Mouse (Mus musculus): Measurements from ENCODE around the gene Gm20388. TPM values are rescaled to one million over a fixed set of nuclear protein-coding genes. Genes with fewer than 3 reads are reported as not detected.
"Not testable (repeated sequence)": the region's sequence is repeated elsewhere in the genome, so short reads cannot be mapped to it uniquely, and the experiment has no call there.

Gm20388 gene
- polyA plus RNA-seq, 1 experiment from 2014 or later: 7.4 TPM

- no peak for ATAC-seq (ENCODE audit: insufficient read depth, low FRiP score)
- 74% methylated on average over 6 of the region's 6 CpGs for WGBS
Observed at GRCm38 (mm10) chr8:120723025-120723424, 812.4 kb downstream of the Gm20388 start.

GRCm38 (mm10) chr8:120724096-120724495 is 813.5 kb downstream of the Gm20388 start:
- not testable (repeated sequence) for H3K4me3 ChIP-seq (replicated peaks; ENCODE audit: low read length); H3K4me1 ChIP-seq (ENCODE audit: control insufficient read depth, insufficient read depth, low read length); H3K27ac ChIP-seq (ENCODE audit: low read length); H3K4me2 ChIP-seq (ENCODE audit: low read depth, low read length); H3K27me3 ChIP-seq (ENCODE audit: control insufficient read depth, insufficient read depth, low read length); H3K9me3 ChIP-seq (replicated peaks; ENCODE audit: control insufficient read depth, low read length); H3K36me3 ChIP-seq (ENCODE audit: control insufficient read depth, insufficient read depth, low read length); ATAC-seq (ENCODE audit: insufficient read depth, low FRiP score); H3K9ac ChIP-seq (ENCODE audit: low read length)
- WGBS: 88% methylated on average over 2 of the region's 4 CpGs

More at GRCm38 (mm10) chr8:120723025-120723424, 812.4 kb downstream of the Gm20388 start:
- no peak overlapping the region for H3K4me3 ChIP-seq (replicated peaks; ENCODE audit: low read length)
- no peaks in the 10 kb centered on the region for H3K4me1 ChIP-seq (ENCODE audit: control insufficient read depth, insufficient read depth, low read length)
- H3K4me2 ChIP-seq (ENCODE audit: low read depth, low read length): no peak overlapping the region
- no peak overlapping the region for H3K27ac ChIP-seq (ENCODE audit: low read length)
- no peaks in the 10 kb centered on the region for H3K27me3 ChIP-seq (ENCODE audit: control insufficient read depth, insufficient read depth, low read length)
- no peaks in the 10 kb centered on the region for H3K36me3 ChIP-seq (ENCODE audit: control insufficient read depth, insufficient read depth, low read length)
- H3K9ac ChIP-seq (ENCODE audit: low read length): no peak overlapping the region
- H3K9me3 ChIP-seq (replicated peaks; ENCODE audit: control insufficient read depth, low read length): 0 out of 2 replicates have a peak, but pooled peaks cover 3% of the 10 kb centered on the region

- Histone ChIP-seq H3K36me3 (ENCODE audit: control insufficient read depth, insufficient read depth, low read length) (no peaks in the 10 kb centered on the region), H3K27me3 (ENCODE audit: control insufficient read depth, insufficient read depth, low read length) (no peaks in the 10 kb centered on the region), H3K9me3 (replicated peaks; ENCODE audit: control insufficient read depth, low read length) (0 out of 2 replicates have a peak, but pooled peaks cover 3% of the 10 kb centered on the region), H3K4me2 (ENCODE audit: low read depth, low read length) (no peak overlapping the region), H3K4me3 (replicated peaks; ENCODE audit: low read length) (no peak overlapping the region), H3K9ac (ENCODE audit: low read length) (no peak overlapping the region), H3K27ac (ENCODE audit: low read length) (no peak overlapping the region), H3K4me1 (ENCODE audit: control insufficient read depth, insufficient read depth, low read length) (no peaks in the 10 kb centered on the region; the same call in 1 of the 2 replicates)
- no peak for ATAC-seq (ENCODE audit: insufficient read depth, low FRiP score)
- 53% methylated on average over 17 of the region's 17 CpGs for WGBS
Observed at GRCm38 (mm10) chr8:120724816-120725575, 814.4 kb downstream of the Gm20388 start.

GRCm38 (mm10) chr8:120725576-120725950 is 814.9 kb downstream of the Gm20388 start:
- no peak overlapping the region; the same call in 1 of the 2 replicates for H3K9ac ChIP-seq (ENCODE audit: low read length)
- no peak for ATAC-seq (ENCODE audit: insufficient read depth, low FRiP score)
- 0 out of 2 replicates have a peak, but pooled peaks cover 3% of the 10 kb centered on the region for H3K9me3 ChIP-seq (replicated peaks; ENCODE audit: control insufficient read depth, low read length)
- H3K4me3 ChIP-seq (replicated peaks; ENCODE audit: low read length): no peak overlapping the region
- no peaks in the 10 kb centered on the region for H3K27me3 ChIP-seq (ENCODE audit: control insufficient read depth, insufficient read depth, low read length)
- peaks cover 2% of the 10 kb centered on the region; the same call in 1 of the 2 replicates for H3K4me1 ChIP-seq (ENCODE audit: control insufficient read depth, insufficient read depth, low read length)
- H3K27ac ChIP-seq (ENCODE audit: low read length): no peak overlapping the region
- WGBS: 78% methylated on average over 5 of the region's 5 CpGs
- no peak overlapping the region for H3K4me2 ChIP-seq (ENCODE audit: low read depth, low read length)
- H3K36me3 ChIP-seq (ENCODE audit: control insufficient read depth, insufficient read depth, low read length): no peaks in the 10 kb centered on the region

GRCm38 (mm10) chr8:120726051-120726450 is 815.4 kb downstream of the Gm20388 start:
- WGBS: 60% methylated on average over 5 of the region's 5 CpGs
- H3K4me3 ChIP-seq (replicated peaks; ENCODE audit: low read length): no peak overlapping the region
- H3K36me3 ChIP-seq (ENCODE audit: control insufficient read depth, insufficient read depth, low read length): no peaks in the 10 kb centered on the region
- peaks cover 2% of the 10 kb centered on the region; the same call in 1 of the 2 replicates for H3K4me1 ChIP-seq (ENCODE audit: control insufficient read depth, insufficient read depth, low read length)
- 0 out of 2 replicates have a peak, but pooled peaks cover 3% of the 10 kb centered on the region for H3K9me3 ChIP-seq (replicated peaks; ENCODE audit: control insufficient read depth, low read length)
- ATAC-seq (ENCODE audit: insufficient read depth, low FRiP score): no peak
- H3K27ac ChIP-seq (ENCODE audit: low read length): no peak overlapping the region
- H3K27me3 ChIP-seq (ENCODE audit: control insufficient read depth, insufficient read depth, low read length): no peaks in the 10 kb centered on the region
- H3K9ac ChIP-seq (ENCODE audit: low read length): no peak overlapping the region; the same call in 1 of the 2 replicates
- no peak overlapping the region for H3K4me2 ChIP-seq (ENCODE audit: low read depth, low read length)

GRCm38 (mm10) chr8:120728488-120729160 is 818.0 kb downstream of the Gm20388 start:
- Histone ChIP-seq H3K9me3 (replicated peaks; ENCODE audit: control insufficient read depth, low read length) (no peaks in the 10 kb centered on the region), H3K4me1 (ENCODE audit: control insufficient read depth, insufficient read depth, low read length) (peaks cover 7% of the 10 kb centered on the region; the same call in 1 of the 2 replicates), H3K4me3 (replicated peaks; ENCODE audit: low read length) (no peak overlapping the region), H3K36me3 (ENCODE audit: control insufficient read depth, insufficient read depth, low read length) (no peaks in the 10 kb centered on the region), H3K4me2 (ENCODE audit: low read depth, low read length) (no peak overlapping the region), H3K27ac (ENCODE audit: low read length) (peak overlapping the region; percentile 25; the same call in 1 of the 2 replicates), H3K9ac (ENCODE audit: low read length) (no peak overlapping the region), H3K27me3 (ENCODE audit: control insufficient read depth, insufficient read depth, low read length) (no peaks in the 10 kb centered on the region)
- ATAC-seq (ENCODE audit: insufficient read depth, low FRiP score): peak; percentile 82
- 33% methylated on average over 9 of the region's 9 CpGs for WGBS

- 47% methylated on average over 14 of the region's 14 CpGs for WGBS
- Histone ChIP-seq H3K4me1 (ENCODE audit: control insufficient read depth, insufficient read depth, low read length) (peaks cover 14% of the 10 kb centered on the region), H3K9me3 (replicated peaks; ENCODE audit: control insufficient read depth, low read length) (no peaks in the 10 kb centered on the region), H3K27ac (ENCODE audit: low read length) (no peak overlapping the region), H3K4me3 (replicated peaks; ENCODE audit: low read length) (no peak overlapping the region), H3K27me3 (ENCODE audit: control insufficient read depth, insufficient read depth, low read length) (no peaks in the 10 kb centered on the region), H3K9ac (ENCODE audit: low read length) (no peak overlapping the region), H3K36me3 (ENCODE audit: control insufficient read depth, insufficient read depth, low read length) (no peaks in the 10 kb centered on the region), H3K4me2 (ENCODE audit: low read depth, low read length) (no peak overlapping the region)
- ATAC-seq (ENCODE audit: insufficient read depth, low FRiP score): no peak
Observed at GRCm38 (mm10) chr8:120731582-120731981, 820.9 kb downstream of the Gm20388 start.

GRCm38 (mm10) chr8:120732068-120732467 is 821.4 kb downstream of the Gm20388 start:
- Histone ChIP-seq H3K27ac (ENCODE audit: low read length) (no peak overlapping the region), H3K4me1 (ENCODE audit: control insufficient read depth, insufficient read depth, low read length) (peaks cover 18% of the 10 kb centered on the region), H3K9me3 (replicated peaks; ENCODE audit: control insufficient read depth, low read length) (no peaks in the 10 kb centered on the region), H3K27me3 (ENCODE audit: control insufficient read depth, insufficient read depth, low read length) (no peaks in the 10 kb centered on the region), H3K36me3 (ENCODE audit: control insufficient read depth, insufficient read depth, low read length) (no peaks in the 10 kb centered on the region), H3K9ac (ENCODE audit: low read length) (no peak overlapping the region), H3K4me2 (ENCODE audit: low read depth, low read length) (no peak overlapping the region), H3K4me3 (replicated peaks; ENCODE audit: low read length) (no peak overlapping the region)
- no peak for ATAC-seq (ENCODE audit: insufficient read depth, low FRiP score)
- WGBS: 63% methylated on average over 5 of the region's 6 CpGs
